Mouse (Mus musculus): ENCODE measurements around the gene Fgf11. TPM values are rescaled to one million over a fixed set of nuclear protein-coding genes. Genes with fewer than 3 reads are reported as not detected.
A peak's percentile ranks its signal among the peaks of the same experiment; 100 is the strongest.

Fgf11 gene
- polyA plus RNA-seq, 1 experiment from 2014 or later, result 0.45 TPM

DNA sequence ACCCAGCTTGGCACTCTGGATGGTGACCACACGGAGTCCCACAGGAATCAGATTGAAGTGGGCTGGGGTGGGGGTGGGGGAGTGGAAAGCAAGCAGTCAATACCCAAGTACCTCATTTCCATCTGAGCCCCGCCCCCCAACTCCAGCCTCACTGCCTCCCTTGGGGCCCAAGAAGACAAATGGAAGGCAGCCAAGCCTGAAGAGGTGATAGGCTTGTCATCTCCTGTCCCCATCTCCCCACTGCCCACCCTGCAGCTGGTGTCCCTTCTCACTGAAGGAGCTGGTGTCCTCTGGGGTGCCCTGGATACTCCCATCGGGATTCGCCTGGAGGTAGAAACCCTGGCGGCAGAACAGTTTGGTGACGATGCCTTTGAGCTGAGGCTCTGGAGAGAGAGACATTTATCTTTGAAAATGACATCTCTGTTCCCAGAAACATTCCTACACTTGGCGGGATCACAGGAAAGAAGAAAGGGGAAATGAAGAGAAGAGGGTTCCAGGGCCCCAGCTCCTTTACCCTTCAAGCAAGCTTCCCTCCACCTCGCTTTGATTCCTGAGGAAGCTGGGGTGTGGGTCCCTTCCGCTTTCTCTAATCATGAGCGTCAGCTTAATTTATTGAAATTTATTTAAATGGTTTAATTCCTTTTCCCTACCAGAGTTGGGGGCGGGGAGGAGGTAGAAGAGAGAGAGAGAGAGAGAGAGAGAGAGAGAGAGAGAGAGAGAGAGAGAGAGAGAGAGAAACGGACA, 2.1 kb downstream of the Fgf11 start:
- ATAC-seq, result no peak
- peaks cover 89% of the 10 kb centered on the region for H3K27me3 ChIP-seq (replicated peaks)
- H3K4me2 ChIP-seq, result peak overlapping the region; percentile 64
- peaks cover 61% of the 10 kb centered on the region for H3K4me1 ChIP-seq
- H3K27ac ChIP-seq, result no peak overlapping the region
- 35% methylated on average over 12 of the region's 12 CpGs for WGBS (ENCODE audit: insufficient replicate concordance)
- no peaks in the 10 kb centered on the region for H3K9me3 ChIP-seq (replicated peaks)
- no peak overlapping the region for H3K9ac ChIP-seq
- no peak overlapping the region for H3K4me3 ChIP-seq
- H3K36me3 ChIP-seq, result no peaks in the 10 kb centered on the region

DNA sequence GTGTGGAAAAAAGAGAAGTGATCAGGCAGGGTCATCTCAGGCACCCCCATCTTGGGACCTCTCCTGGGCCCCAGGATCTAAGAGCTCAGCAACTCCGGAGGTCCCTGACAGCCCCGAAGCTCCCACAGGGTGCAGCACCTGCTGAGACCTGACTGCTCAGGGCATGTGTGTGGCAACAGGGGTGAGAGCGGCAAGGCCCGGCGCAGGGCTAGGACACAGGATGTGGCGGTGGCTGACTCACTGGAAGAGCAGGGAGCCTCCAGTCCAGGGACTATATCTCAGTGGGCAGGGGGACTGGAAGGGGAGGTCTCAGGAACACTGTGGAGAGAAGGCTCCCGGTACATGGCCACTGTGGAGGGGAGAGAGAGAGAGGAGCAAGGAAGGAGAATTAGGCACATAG, 3.7 kb downstream of the Fgf11 start:
- H3K9me3 ChIP-seq (replicated peaks), result no peaks in the 10 kb centered on the region
- H3K4me3 ChIP-seq, result no peak overlapping the region
- no peaks in the 10 kb centered on the region for H3K36me3 ChIP-seq
- peaks cover 86% of the 10 kb centered on the region for H3K27me3 ChIP-seq (replicated peaks)
- H3K4me1 ChIP-seq, result peaks cover 45% of the 10 kb centered on the region
- 62% methylated on average over 7 of the region's 7 CpGs for WGBS (ENCODE audit: insufficient replicate concordance)
- no peak overlapping the region for H3K27ac ChIP-seq
- H3K9ac ChIP-seq, result no peak overlapping the region
- no peak overlapping the region for H3K4me2 ChIP-seq
- ATAC-seq, result no peak

DNA sequence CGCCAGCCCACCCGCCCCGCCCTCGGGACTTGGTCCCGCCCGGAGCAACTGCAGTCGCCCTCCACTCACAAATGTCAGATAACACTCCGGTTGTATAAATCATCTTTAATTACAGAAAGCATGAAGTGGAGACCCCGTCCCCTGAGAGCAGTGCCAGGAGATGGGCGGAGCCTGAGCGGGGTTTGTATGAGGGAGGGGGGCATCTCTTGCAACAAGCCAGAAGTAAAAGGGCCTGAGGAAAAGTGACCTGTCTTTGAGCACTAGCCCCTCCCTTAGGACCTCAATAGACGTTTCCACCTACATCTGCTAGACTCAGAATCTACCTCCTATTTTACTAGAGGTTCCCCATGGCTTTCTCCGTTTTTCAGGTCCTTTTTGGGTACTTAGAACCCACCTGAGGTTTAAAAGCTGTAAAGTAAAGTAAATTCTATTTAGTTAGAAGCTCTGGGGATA, 5.6 kb downstream of the Fgf11 start:
- Histone ChIP-seq H3K9ac (peak overlapping the region; percentile 64), H3K4me1 (peaks cover 27% of the 10 kb centered on the region), H3K4me3 (peak overlapping the region; percentile 54), H3K36me3 (no peaks in the 10 kb centered on the region), H3K4me2 (peak overlapping the region; percentile 88), H3K27me3 (replicated peaks) (peaks cover 77% of the 10 kb centered on the region), H3K9me3 (replicated peaks) (no peaks in the 10 kb centered on the region), H3K27ac (no peak overlapping the region)
- ATAC-seq, result no peak
- WGBS (ENCODE audit: insufficient replicate concordance), result 4% methylated on average over 13 of the region's 13 CpGs

DNA sequence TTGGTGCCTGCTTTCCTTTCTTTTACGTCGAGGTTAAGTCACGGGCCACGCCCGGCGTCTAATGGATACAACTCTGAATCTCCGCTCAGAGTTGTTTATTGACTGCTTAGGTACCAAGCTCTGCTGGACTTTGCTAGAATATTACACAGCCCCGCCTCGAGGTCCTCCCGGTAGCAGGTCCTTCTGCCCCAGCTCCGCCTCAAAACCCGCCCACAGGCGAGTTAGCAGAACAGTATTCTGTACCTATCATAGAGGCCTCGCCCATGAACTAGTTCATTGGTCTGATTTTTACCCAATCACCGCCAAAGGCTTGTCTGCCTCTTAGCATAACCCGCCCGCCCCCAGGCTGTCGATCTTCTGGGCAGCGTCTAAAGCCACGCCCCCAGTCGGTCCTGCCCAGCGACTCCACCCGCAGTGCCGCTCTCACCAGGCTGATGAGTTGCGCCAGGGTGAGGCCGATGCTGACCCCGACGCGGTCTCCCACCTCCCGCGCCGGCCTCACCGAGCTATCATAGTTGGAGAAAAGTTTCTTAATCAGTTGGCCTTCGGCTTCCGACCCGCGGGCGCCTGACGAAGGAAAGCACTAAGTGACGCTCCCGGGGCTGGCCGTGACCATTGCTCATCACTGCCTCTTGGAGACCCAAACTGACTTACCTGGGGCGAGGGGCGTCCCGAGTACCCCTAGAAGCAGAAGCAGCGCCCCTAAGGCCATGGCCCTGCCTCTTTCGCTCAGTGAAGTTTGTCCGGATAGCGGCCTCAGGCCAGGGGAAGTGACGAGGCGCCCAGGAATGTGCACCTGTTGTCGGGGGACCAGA, 6.3 kb downstream of the Fgf11 start, which contains the start of gene Chrnb1:
Chrnb1 (minus strand) TSS at position 776 of the 815 bp plus-strand sequence.
- peaks cover 70% of the 10 kb centered on the region for H3K27me3 ChIP-seq (replicated peaks)

DNA sequence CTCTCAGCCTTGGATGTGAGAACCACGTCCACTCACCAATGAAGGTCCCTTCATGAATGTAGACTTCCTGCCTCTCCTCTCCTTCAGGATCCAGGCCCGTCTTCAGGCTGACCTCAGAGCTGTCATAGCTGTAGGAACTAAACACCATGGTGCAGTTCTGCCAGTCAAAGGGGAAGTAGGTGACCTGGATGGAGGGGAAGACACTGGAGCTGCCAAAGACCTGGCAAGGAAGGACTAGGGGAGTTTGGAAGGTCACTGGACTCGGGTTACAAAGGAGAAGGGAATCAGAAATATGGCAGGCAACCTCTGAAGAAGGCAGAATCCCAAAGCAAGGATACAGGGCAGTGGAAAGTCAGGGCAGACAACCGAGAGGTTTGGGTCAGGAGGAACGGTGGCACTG, 8.2 kb downstream of the Fgf11 start:
- no peaks in the 10 kb centered on the region for H3K9me3 ChIP-seq (replicated peaks)
- H3K9ac ChIP-seq, result no peak overlapping the region
- no peak overlapping the region for H3K4me2 ChIP-seq
- H3K4me3 ChIP-seq, result no peak overlapping the region
- no peaks in the 10 kb centered on the region for H3K36me3 ChIP-seq
- WGBS (ENCODE audit: insufficient replicate concordance), result 40% methylated on average over 5 of the region's 5 CpGs
- peaks cover 14% of the 10 kb centered on the region for H3K4me1 ChIP-seq
- H3K27me3 ChIP-seq (replicated peaks), result peaks cover 51% of the 10 kb centered on the region
- H3K27ac ChIP-seq, result no peak overlapping the region
- no peak for ATAC-seq

More for the DNA sequence above, 6.3 kb downstream of the Fgf11 start, which contains the start of gene Chrnb1:
- peak within 1 kb of the TSS; percentile 54 for H3K4me3 ChIP-seq
- H3K4me2 ChIP-seq, result peak within 1 kb of the TSS; percentile 88
- peak; percentile 99 for ATAC-seq
- H3K9ac ChIP-seq, result peak within 1 kb of the TSS; percentile 64
- peaks cover 20% of the 10 kb centered on the region for H3K4me1 ChIP-seq
- H3K9me3 ChIP-seq (replicated peaks), result no peaks in the 10 kb centered on the region
- no peak within 1 kb of the TSS for H3K27ac ChIP-seq
- no peaks in the 10 kb centered on the region for H3K36me3 ChIP-seq
- 2% methylated on average over 52 of the region's 52 CpGs for WGBS (ENCODE audit: insufficient replicate concordance)

DNA sequence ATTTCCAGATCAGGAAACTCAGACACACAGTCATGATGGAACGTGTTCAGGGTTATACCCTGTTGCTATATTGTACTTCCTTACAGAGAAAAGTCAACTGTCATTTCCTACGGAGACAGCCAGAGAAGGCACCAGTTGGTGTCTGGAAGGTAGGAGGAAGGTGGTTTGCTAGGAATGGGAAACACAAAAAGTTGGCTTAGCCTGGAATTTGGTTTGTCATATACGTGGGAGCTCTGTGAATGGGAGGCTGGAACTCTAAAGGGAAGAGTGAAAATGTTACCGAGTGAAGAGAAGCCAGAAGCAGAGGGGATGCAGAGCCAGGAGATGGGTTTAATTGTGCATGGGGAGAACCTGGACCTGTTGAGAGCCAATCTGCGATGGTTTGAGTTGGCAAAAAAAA, 10.2 kb downstream of the Fgf11 start:
- no peak overlapping the region for H3K4me2 ChIP-seq
- H3K9ac ChIP-seq, result no peak overlapping the region
- peaks cover 14% of the 10 kb centered on the region for H3K4me1 ChIP-seq
- no peaks in the 10 kb centered on the region for H3K36me3 ChIP-seq
- no peak overlapping the region for H3K4me3 ChIP-seq
- H3K27ac ChIP-seq, result no peak overlapping the region
- H3K27me3 ChIP-seq (replicated peaks), result peaks cover 31% of the 10 kb centered on the region
- ATAC-seq, result no peak
- H3K9me3 ChIP-seq (replicated peaks), result no peaks in the 10 kb centered on the region
- 51% methylated on average over 5 of the region's 5 CpGs for WGBS (ENCODE audit: insufficient replicate concordance)

DNA sequence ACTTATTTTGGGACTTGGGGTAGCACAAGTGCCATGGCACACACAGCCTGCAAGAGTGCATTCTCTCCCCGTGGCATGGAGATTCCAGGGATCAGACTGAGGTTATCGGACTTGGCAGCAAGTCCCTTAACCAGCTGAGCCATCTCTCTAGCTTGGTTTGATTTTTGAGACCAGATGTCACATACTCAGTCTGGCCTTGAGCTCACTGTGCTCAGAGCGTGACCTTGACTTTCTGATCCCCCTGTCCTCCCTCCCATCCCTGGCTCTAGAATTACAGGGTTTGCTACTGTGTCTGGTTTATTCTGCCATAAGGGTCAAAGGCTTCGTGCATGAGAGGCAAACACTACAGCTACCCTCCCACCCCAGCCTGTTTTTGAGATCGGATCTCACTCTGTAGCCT, 12.2 kb downstream of the Fgf11 start:
- no peak overlapping the region for H3K9ac ChIP-seq
- no peak overlapping the region for H3K4me2 ChIP-seq
- H3K27me3 ChIP-seq (replicated peaks), result peaks cover 23% of the 10 kb centered on the region
- H3K4me3 ChIP-seq, result no peak overlapping the region
- no peaks in the 10 kb centered on the region for H3K36me3 ChIP-seq
- ATAC-seq, result no peak
- H3K9me3 ChIP-seq (replicated peaks), result no peaks in the 10 kb centered on the region
- 55% methylated on average over 5 of the region's 5 CpGs for WGBS (ENCODE audit: insufficient replicate concordance)
- H3K4me1 ChIP-seq, result peaks cover 10% of the 10 kb centered on the region
- H3K27ac ChIP-seq, result no peak overlapping the region

DNA sequence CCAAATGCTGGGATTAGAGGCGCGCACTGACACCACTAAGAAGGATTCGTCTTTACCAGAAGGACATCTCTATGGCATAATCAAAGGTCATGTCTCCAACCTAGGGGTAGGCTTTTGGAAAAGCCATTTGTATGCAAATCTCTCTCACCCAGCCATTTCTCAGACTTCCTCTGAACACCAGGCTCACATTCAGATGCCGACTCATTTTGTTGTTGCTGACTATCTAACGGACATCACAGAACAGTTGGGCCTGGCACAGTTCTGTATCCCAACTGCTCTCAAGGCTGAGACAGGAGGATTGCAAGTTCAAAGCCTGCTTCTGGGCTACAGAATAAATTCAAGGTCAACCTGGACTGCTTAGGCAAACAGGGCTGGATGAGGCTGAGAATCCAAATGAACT, 14.4 kb downstream of the Fgf11 start:
- Histone ChIP-seq H3K9me3 (replicated peaks) (no peaks in the 10 kb centered on the region), H3K4me2 (no peak overlapping the region), H3K36me3 (no peaks in the 10 kb centered on the region), H3K4me3 (no peak overlapping the region), H3K27ac (no peak overlapping the region), H3K27me3 (replicated peaks) (peaks cover 12% of the 10 kb centered on the region; the same call in 1 of the 2 replicates), H3K4me1 (peaks cover 14% of the 10 kb centered on the region), H3K9ac (no peak overlapping the region)
- WGBS (ENCODE audit: insufficient replicate concordance), result 71% methylated on average over 5 of the region's 5 CpGs
- no peak for ATAC-seq

DNA sequence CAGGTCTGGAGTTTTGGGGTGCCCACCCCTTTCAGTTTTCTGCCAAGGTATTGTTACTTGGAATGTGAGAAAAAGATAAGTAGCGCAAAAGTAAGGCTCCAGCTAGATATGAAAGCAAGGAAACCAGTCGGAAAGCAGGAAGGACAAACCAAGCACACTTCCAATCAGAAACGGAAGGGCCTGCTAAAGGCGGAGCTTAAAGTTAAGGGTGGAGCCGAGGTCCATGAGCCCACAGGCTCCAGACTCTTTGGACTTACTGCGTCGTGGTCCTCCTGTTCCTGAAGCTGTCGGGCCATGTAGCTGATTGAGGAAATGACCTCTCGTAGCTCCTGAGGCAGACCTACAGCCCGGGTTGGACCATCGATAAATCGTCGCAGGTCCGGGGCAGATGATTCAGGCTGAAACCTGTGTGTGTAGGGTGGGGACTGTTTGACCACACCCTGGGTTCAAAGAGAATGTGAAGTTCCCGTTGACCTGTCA, 16.8 kb downstream of the Fgf11 start:
- peak overlapping the region; percentile 52 for H3K27ac ChIP-seq
- 8% methylated on average over 15 of the region's 15 CpGs for WGBS (ENCODE audit: insufficient replicate concordance)
- peak overlapping the region; percentile 50 for H3K9ac ChIP-seq

DNA sequence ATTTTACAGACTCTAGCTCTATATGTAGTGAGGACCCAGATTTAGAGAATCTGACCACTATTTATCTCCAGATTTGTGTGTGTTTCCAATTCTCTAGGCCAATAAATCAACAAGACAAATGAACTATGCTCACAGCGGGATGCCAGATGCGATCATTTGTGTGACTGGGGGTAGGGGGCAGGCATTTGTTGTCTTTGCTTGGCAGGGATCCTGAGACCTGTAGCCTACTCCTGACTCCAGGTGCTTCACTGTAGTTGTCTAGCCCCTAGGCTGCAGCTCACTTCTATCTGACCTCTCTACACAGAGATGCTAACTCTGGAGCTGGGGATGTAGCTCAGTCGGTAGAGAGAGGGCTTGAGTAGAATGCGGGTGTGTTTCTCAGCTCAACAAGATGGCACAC, 19.8 kb downstream of the Fgf11 start:
- H3K4me1 ChIP-seq, result peaks cover 20% of the 10 kb centered on the region
- H3K27me3 ChIP-seq (replicated peaks), result peaks cover 58% of the 10 kb centered on the region
- WGBS (ENCODE audit: insufficient replicate concordance), result 46% methylated on average over 4 of the region's 4 CpGs
- no peak overlapping the region for H3K9ac ChIP-seq
- no peak for ATAC-seq
- H3K27ac ChIP-seq, result no peak overlapping the region
- H3K4me2 ChIP-seq, result no peak overlapping the region
- H3K36me3 ChIP-seq, result peaks cover 6% of the 10 kb centered on the region; the same call in 1 of the 2 replicates
- H3K9me3 ChIP-seq (replicated peaks), result no peaks in the 10 kb centered on the region
- H3K4me3 ChIP-seq, result no peak overlapping the region

More for the DNA sequence above, 16.8 kb downstream of the Fgf11 start:
- peak; percentile 84 for ATAC-seq
- peak overlapping the region; percentile 65 for H3K4me2 ChIP-seq
- H3K4me1 ChIP-seq, result peaks cover 14% of the 10 kb centered on the region
- H3K36me3 ChIP-seq, result no peaks in the 10 kb centered on the region
- H3K27me3 ChIP-seq (replicated peaks), result peaks cover 28% of the 10 kb centered on the region
- H3K9me3 ChIP-seq (replicated peaks), result no peaks in the 10 kb centered on the region
- H3K4me3 ChIP-seq, result peak overlapping the region; percentile 46

DNA sequence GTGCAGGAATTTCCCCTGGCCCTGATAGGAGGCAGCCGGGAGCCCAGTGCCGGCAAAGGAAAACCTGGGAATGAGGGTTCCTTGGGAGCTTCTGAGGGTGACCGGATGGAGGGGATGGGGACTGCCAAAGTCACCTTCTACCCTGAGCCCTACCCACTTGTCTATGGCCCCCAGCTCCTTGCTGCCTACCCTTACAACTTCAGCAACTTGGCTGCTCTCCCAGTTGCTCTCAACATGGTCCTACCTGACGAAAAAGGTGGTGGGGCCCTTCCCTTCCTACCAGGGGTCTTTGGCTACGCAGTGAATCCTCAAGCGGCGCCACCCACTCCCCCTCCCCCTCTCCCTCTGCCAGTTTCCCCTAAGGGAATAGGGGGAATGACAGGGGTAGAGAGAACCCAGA, 22.7 kb downstream of the Fgf11 start:
- Histone ChIP-seq H3K9ac (no peak overlapping the region), H3K36me3 (peaks cover 11% of the 10 kb centered on the region; the same call in 1 of the 2 replicates), H3K27ac (no peak overlapping the region), H3K4me1 (peaks cover 5% of the 10 kb centered on the region; the same call in 1 of the 2 replicates), H3K27me3 (replicated peaks) (peaks cover 81% of the 10 kb centered on the region), H3K9me3 (replicated peaks) (no peaks in the 10 kb centered on the region), H3K4me2 (no peak overlapping the region), H3K4me3 (no peak overlapping the region)
- WGBS (ENCODE audit: insufficient replicate concordance), result 49% methylated on average over 7 of the region's 7 CpGs
- no peak for ATAC-seq
